Mouse (Mus musculus) gastrocnemius, adult 2 months (tissue): ENCODE data around the gene Pbld1. TPM values are rescaled to one million over a fixed set of nuclear protein-coding genes. Genes with fewer than 3 reads are reported as not detected.
A peak's percentile ranks its signal among the peaks of the same experiment; 100 is the strongest.

ENCODE experiments used
- DNase-seq: peaks from one replicate; pipeline ENCODE4 v3.0.0; 2022
- H3K27ac ChIP-seq: fragments of 200-600 bp; 2 replicates; pipeline ENCODE4 v1.8.1; 2022; ENCODE audit warnings: mild to moderate bottlenecking
- H3K4me3 ChIP-seq: fragments of 200-600 bp; 2 replicates; pipeline ENCODE4 v1.8.1; 2022; ENCODE audit warnings: mild to moderate bottlenecking, moderate library complexity
- CTCF ChIP-seq: fragments of 200-600 bp; IDR thresholded peaks from 2 replicates; pipeline ENCODE4 v1.8.1; 2022; ENCODE audit warnings: antibody characterized with exemption, mild to moderate bottlenecking, moderate library complexity
- intact Hi-C: fragments of 180-260 bp; cut with DNase I; formaldehyde crosslinking; loops from one replicate; pipeline ENCODE4 v1.15.1; 2025
- total RNA-seq, 2 experiments: library from RNA; stranded (reverse); gene quantifications; 2 replicates each; pipeline ENCODE4 v1.2.3; 2021

Pbld1 gene
- total RNA-seq, 2 experiments from 2014 or later, result 0.66 to 1.1 TPM

GRCm38 (mm10) chr10:63089103-63089757 lies 29.3 kb downstream of the Pbld1 start:
- TF ChIP-seq CTCF, result no peak
- DNase-seq, result no peak
- H3K27ac ChIP-seq, result no peak overlapping the region
- intact Hi-C loops, result no loop called here
- peak overlapping the region; percentile 49 for H3K4me3 ChIP-seq

GRCm38 (mm10) chr10:63089758-63090571 lies 30.0 kb downstream of the Pbld1 start:
- TF ChIP-seq CTCF, result no peak
- peak overlapping the region; percentile 49 for H3K4me3 ChIP-seq
- no peak for DNase-seq
- no peak overlapping the region for H3K27ac ChIP-seq
- intact Hi-C loops, result no loop called here

GRCm38 (mm10) chr10:63091915-63092314 lies 32.0 kb downstream of the Pbld1 start:
- no peak overlapping the region for H3K27ac ChIP-seq
- H3K4me3 ChIP-seq, result no peak overlapping the region
- intact Hi-C loops, result no loop called here
- no peak for TF ChIP-seq CTCF
- no peak for DNase-seq

- intact Hi-C loops, result no loop called here
- no peak overlapping the region for H3K4me3 ChIP-seq
- TF ChIP-seq CTCF, result no peak
- DNase-seq, result no peak
- H3K27ac ChIP-seq, result no peak overlapping the region
These were observed 32.9 kb downstream of the Pbld1 start for GRCm38 (mm10) chr10:63092616-63093550.

GRCm38 (mm10) chr10:63096757-63097156 lies 36.8 kb downstream of the Pbld1 start:
- H3K4me3 ChIP-seq, result no peak overlapping the region
- no peak for DNase-seq
- no peak overlapping the region for H3K27ac ChIP-seq
- TF ChIP-seq CTCF, result no peak
- intact Hi-C loops, result no loop called here

GRCm38 (mm10) chr10:63098191-63098590 lies 38.2 kb downstream of the Pbld1 start:
- intact Hi-C loops, result no loop called here
- TF ChIP-seq CTCF, result no peak
- Histone ChIP-seq H3K4me3 (no peak overlapping the region), H3K27ac (no peak overlapping the region)
- no peak for DNase-seq

DNA sequence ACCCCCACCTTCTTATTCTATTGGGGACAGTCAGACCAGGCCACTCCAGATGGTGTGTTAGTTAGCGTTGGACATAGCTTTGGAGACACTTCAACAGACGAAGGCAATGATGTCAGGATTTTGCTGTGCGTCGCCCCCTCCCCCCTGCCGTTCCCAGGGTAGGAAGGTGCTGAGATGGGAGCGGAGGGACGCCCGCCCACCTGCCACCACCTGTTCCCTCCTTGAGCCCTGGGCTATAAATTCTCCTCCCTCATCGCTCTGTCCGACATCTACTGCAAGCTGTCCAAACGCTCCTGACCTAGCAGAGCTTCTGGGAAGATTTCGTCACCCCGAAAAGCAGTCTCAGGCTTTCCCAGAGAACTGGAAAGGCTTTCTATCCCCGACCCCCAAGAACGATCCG lies 39.6 kb downstream of the Pbld1 start, which contains the start of gene Atoh7:
Gene Atoh7, plus strand, starts transcription at position 131 of the 400 bp plus-strand sequence.
- intact Hi-C loops, result no loop called here
- peak within 1 kb of the TSS; percentile 72 for H3K4me3 ChIP-seq
- TF ChIP-seq CTCF, result no peak
- no peak for DNase-seq
- H3K27ac ChIP-seq, result no peak within 1 kb of the TSS

DNA sequence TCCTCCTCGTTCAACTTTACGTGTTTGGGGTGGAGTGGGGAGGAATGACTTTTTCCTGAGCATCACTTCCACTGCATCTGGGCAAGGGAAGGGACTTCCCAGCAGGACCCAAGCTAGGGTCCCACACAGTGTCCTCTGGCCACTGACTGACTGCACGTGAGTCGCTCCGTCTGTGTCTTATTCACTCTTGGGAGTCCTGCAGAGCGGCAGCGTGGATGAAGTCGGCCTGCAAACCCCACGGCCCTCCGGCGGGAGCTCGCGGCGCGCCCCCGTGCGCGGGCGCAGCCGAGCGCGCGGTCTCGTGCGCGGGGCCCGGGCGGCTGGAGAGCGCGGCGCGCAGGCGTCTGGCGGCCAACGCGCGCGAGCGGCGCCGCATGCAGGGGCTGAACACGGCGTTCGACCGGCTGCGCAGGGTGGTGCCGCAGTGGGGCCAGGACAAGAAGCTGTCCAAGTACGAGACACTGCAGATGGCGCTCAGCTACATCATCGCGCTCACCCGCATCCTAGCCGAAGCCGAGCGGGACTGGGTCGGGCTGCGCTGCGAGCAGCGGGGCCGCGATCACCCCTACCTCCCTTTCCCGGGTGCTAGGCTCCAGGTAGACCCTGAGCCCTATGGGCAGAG lies 40.1 kb downstream of the Pbld1 start:
- H3K4me3 ChIP-seq, result peak overlapping the region; percentile 72
- TF ChIP-seq CTCF, result no peak
- peak; percentile 73 for DNase-seq
- no peak overlapping the region for H3K27ac ChIP-seq
- intact Hi-C loops, result no loop called here

DNA sequence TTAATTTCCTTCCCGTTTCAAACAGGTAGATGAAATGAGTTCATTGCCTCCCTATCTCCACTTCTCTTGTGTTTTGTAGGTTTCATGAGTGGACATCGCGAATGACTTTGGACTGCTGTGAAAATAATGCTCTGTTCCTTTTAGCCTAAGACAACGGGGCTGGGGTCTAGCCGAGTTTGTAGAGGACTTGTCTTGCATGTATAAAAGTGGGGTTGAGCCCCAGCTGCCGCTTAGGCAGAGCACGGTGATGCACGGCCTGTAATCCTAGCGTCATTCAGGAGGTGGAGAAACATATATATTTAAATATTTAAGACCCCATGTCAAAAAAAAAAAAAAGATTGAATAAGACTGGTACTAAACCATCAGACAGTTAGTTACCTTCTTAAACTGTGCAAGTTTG lies 40.7 kb downstream of the Pbld1 start:
- DNase-seq, result no peak
- peak overlapping the region; percentile 72 for H3K4me3 ChIP-seq
- TF ChIP-seq CTCF, result no peak
- no peak overlapping the region for H3K27ac ChIP-seq
- intact Hi-C loops, result no loop called here

DNA sequence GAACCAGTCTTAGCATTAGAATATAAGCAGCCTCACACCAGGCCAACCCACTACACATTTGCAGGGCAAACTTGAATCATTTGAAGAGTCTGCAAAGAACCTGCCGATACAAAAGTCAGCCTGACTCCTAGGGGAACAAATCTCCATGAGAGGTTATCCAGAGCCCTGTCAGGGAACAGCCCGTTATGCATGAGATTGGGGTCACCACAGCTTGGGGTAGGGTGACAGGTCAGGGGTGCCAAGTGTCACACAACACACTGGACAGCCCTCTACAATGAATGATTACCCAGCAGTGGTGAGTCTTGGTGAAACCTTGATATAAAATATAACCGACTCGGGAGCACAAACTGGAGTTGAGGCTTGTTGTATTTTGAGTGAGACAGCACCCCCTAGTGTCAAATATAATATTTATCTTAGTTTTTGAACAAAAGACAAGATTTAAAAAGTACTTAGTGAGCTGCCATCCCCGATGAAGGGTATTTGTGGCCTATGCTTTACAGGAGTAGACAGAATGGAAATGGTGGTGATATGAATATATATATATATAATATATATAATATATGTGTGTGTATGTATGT lies 53.2 kb downstream of the Pbld1 start:
- TF ChIP-seq CTCF, result peak; percentile 54
- intact Hi-C loops, result loop anchor here (10.0 kb wide), 1 partner anchor 88 kb away; the partner anchor contains the start of genes Hnrnph3 and Pbld2
- DNase-seq, result no peak
- Histone ChIP-seq H3K4me3 (no peak overlapping the region), H3K27ac (no peak overlapping the region)

- no peak overlapping the region for H3K27ac ChIP-seq
- no peak for DNase-seq
- intact Hi-C loops, result loop anchor here (10.0 kb wide), 1 partner anchor 89 kb away; the partner anchor contains the start of genes Hnrnph3 and Pbld2
- H3K4me3 ChIP-seq, result no peak overlapping the region
- no peak for TF ChIP-seq CTCF
These were observed 53.9 kb downstream of the Pbld1 start for GRCm38 (mm10) chr10:63113716-63114360.
